Comparison of ENCODE assay signal across 10 mouse cellular contexts in genomic region chr12:84186536-84186935, GRCm38 (mm10). TPM values are rescaled to one million over a fixed set of nuclear protein-coding genes. Genes with fewer than 3 reads are reported as not detected.
A peak's percentile ranks its signal among the peaks of the same experiment; 100 is the strongest.
DNase-seq lines count a peak whose midpoint lies in the region; ATAC-seq and TF ChIP-seq lines count a peak whose summit lies in the region.
"Had no signal": no experiment of that assay in that cellular context is flagged by ENCODE, and none has a peak within 500 bp of the region (broad histone marks: within the 10 kb centered on the region; RNA-seq: fewer than 3 reads in every experiment).

No protein-coding gene starts in this region.

- H3K9ac ChIP-seq in limb, embryonic 15.5 days, result no peak overlapping the region
- no peak overlapping the region for H3K9ac ChIP-seq in ES-E14 (ENCODE audit: insufficient read depth, low read depth, low read length, poor library complexity, severe bottlenecking)
- H3K9ac ChIP-seq in hindbrain, embryonic 16.5 days (ENCODE audit: low read depth, low read length), result no peak overlapping the region
- H3K9ac ChIP-seq: liver, embryonic 15.5 days had no signal

- no peaks in the 10 kb centered on the region for H3K27me3 ChIP-seq in limb, embryonic 15.5 days
- H3K27me3 ChIP-seq in limb, embryonic 10.5 days (ENCODE audit: low read depth, poor library complexity, severe bottlenecking), result no peaks in the 10 kb centered on the region
- no peaks in the 10 kb centered on the region for H3K27me3 ChIP-seq in hindbrain, embryonic 16.5 days (replicated peaks; ENCODE audit: control insufficient read depth, insufficient read depth, low read length)
- H3K27me3 ChIP-seq: liver, embryonic 15.5 days had no signal

- H3K4me3 ChIP-seq in gastrocnemius, adult 2 months, result no peak overlapping the region
- no peak overlapping the region for H3K4me3 ChIP-seq in limb, embryonic 15.5 days
- no peak overlapping the region for H3K4me3 ChIP-seq in limb, embryonic 10.5 days
- H3K4me3 ChIP-seq in ES-E14 (ENCODE audit: insufficient read depth in 1 of 2, low read depth in 1 of 2, low read length in 2 of 2, poor library complexity in 1 of 2, severe bottlenecking in 1 of 2), result no peak overlapping the region
- H3K4me3 ChIP-seq in hindbrain, embryonic 16.5 days (ENCODE audit: low read length), result no peak overlapping the region
- H3K4me3 ChIP-seq: liver, embryonic 15.5 days had no signal

- no peak overlapping the region for H3K4me2 ChIP-seq in limb, embryonic 15.5 days
- no peak overlapping the region for H3K4me2 ChIP-seq in hindbrain, embryonic 16.5 days (ENCODE audit: low read length)
- H3K4me2 ChIP-seq: liver, embryonic 15.5 days had no signal

- TF ChIP-seq CTCF in gastrocnemius, adult 2 months (IDR thresholded peaks at IDR 0.05), result no peak

- no peaks in the 10 kb centered on the region for H3K36me3 ChIP-seq in limb, embryonic 15.5 days
- H3K36me3 ChIP-seq in limb, embryonic 10.5 days, result peaks cover 32% of the 10 kb centered on the region
- H3K36me3 ChIP-seq in ES-E14 (ENCODE audit: control insufficient read depth, insufficient read depth, low read length, poor library complexity, severe bottlenecking), result peaks cover 3% of the 10 kb centered on the region; the same call in 1 of the 2 replicates
- no peaks in the 10 kb centered on the region for H3K36me3 ChIP-seq in hindbrain, embryonic 16.5 days (ENCODE audit: control insufficient read depth, insufficient read depth, low read length)

- H3K4me1 ChIP-seq in limb, embryonic 15.5 days, result peaks cover 77% of the 10 kb centered on the region
- H3K4me1 ChIP-seq in limb, embryonic 10.5 days, result peaks cover 62% of the 10 kb centered on the region
- H3K4me1 ChIP-seq in ES-E14 (ENCODE audit: control insufficient read depth in 2 of 2, insufficient read depth in 2 of 2, low read length in 2 of 2, poor library complexity in 1 of 2), result peaks cover 12 to 43% of the 10 kb centered on the region in 2 experiments
- H3K4me1 ChIP-seq in hindbrain, embryonic 16.5 days (ENCODE audit: control insufficient read depth, insufficient read depth, low read depth, low read length), result peaks cover 45% of the 10 kb centered on the region

- DNase-seq in gastrocnemius, adult 2 months, result no peak
- no peak for DNase-seq in gastrocnemius, postnatal 14 days
- DNase-seq in limb, embryonic 10.5 days (ENCODE audit: low spot score), result no peak
- no peak for DNase-seq in ES-E14 (ENCODE audit: low read depth, low spot score)
- DNase-seq in embryo, embryonic 10.5 days (ENCODE audit: low spot score), result no peak
- DNase-seq in spleen, postnatal 10 days (ENCODE audit: low spot score in 2 of 2), result no peak
- DNase-seq: gastrocnemius, postnatal 10 days had no signal

- no peaks in the 10 kb centered on the region for H3K9me3 ChIP-seq in limb, embryonic 15.5 days
- no peaks in the 10 kb centered on the region for H3K9me3 ChIP-seq in limb, embryonic 10.5 days (replicated peaks)
- H3K9me3 ChIP-seq in ES-E14 (ENCODE audit: control insufficient read depth, insufficient read depth, low read depth, low read length), result no peaks in the 10 kb centered on the region
- H3K9me3 ChIP-seq in hindbrain, embryonic 16.5 days (ENCODE audit: control insufficient read depth, low read length), result no peaks in the 10 kb centered on the region
- H3K9me3 ChIP-seq: liver, embryonic 15.5 days had no signal

- H3K27ac ChIP-seq in gastrocnemius, adult 2 months, result peak overlapping the region; percentile 73
- H3K27ac ChIP-seq in limb, embryonic 15.5 days, result peak overlapping the region; percentile 75; the same call in 1 of the 2 replicates
- H3K27ac ChIP-seq in limb, embryonic 10.5 days, result no peak overlapping the region
- peak overlapping the region; percentile 9; the same call in 1 of the 2 replicates for H3K27ac ChIP-seq in ES-E14 (ENCODE audit: insufficient read depth, low read depth, low read length, poor library complexity, severe bottlenecking)
- peak overlapping the region; percentile 2; the same call in 1 of the 2 replicates for H3K27ac ChIP-seq in hindbrain, embryonic 16.5 days (ENCODE audit: low read depth, low read length)

- intact Hi-C loops in gastrocnemius, adult 2 months (cut with DNase I), result no loop called here
- intact Hi-C loops in gastrocnemius, postnatal 14 days (cut with DNase I; ENCODE audit: low total_unique reads), result no loop called here

- ATAC-seq in limb, embryonic 15.5 days (ENCODE audit: insufficient number of reproducible peaks, low FRiP score, low TSS enrichment, low read depth), result no peak
- ATAC-seq in hindbrain, embryonic 16.5 days, result no peak; the same call in 1 of the 2 replicates

- in situ Hi-C loops in ES-E14 (cut with MboI; ENCODE audit: low sequenced_read_pairs in 2 of 2, unreplicated experiment in 2 of 2), result no loop called here

- WGBS in limb, embryonic 15.5 days, result 81% methylated on average over 3 of the region's 3 CpGs
- 90% methylated on average over 3 of the region's 3 CpGs for WGBS in limb, embryonic 10.5 days
- 53% methylated on average over 3 of the region's 3 CpGs for WGBS in hindbrain, embryonic 16.5 days

TF ChIP-seq in ES-E14, 5 proteins besides CTCF, POLR2A, EP300 and RAD21:
- TF ChIP-seq ZC3H11A (IDR thresholded peaks at IDR 0.05; ENCODE audit: borderline replicate concordance, low read depth, low read length) (no peak), HCFC1 (IDR thresholded peaks at IDR 0.05; ENCODE audit: borderline replicate concordance, insufficient read depth, low read length) (no peak), CHD2 (IDR thresholded peaks at IDR 0.05; ENCODE audit: low read depth, low read length) (no peak), MAFK (IDR thresholded peaks at IDR 0.05; ENCODE audit: insufficient read depth, low read depth, low read length) (peak; percentile 46; the same call in 1 of the 2 replicates)

RNA-seq across cellular contexts. Expression of gene Elmsan1, which starts 32.1 kb away (rescaled TPM):
- 10 to 100 TPM; 10.2 to 11.9 TPM for total RNA-seq in gastrocnemius, adult 2 months (2021)
- 10 to 100 TPM; 10.8 to 11.2 TPM for total RNA-seq in gastrocnemius, postnatal 14 days (2021)
- 13.2 and 13.8 TPM in 2 replicates for polyA plus RNA-seq in limb, embryonic 15.5 days (2015; fragmentation: Nextera tagmentation; extraction: Ambion mirVana)
- 9.2 and 10.7 TPM in 2 replicates for polyA plus RNA-seq in limb, embryonic 10.5 days (2016; fragmentation: Nextera tagmentation; extraction: Ambion mirVana)
- total RNA-seq in ES-E14 (2012; rRNA removed), result 9.6 and 19.3 TPM in 2 replicates
- 3.1 and 4.3 TPM in 2 replicates for polyA plus RNA-seq in hindbrain, embryonic 16.5 days (2015; fragmentation: Nextera tagmentation; extraction: Ambion mirVana)

RNA-seq across cellular contexts. Expression of gene Pnma1, which starts 38.2 kb away (rescaled TPM):
- total RNA-seq in gastrocnemius, adult 2 months (2021), result under 1 TPM; 0.10 to 0.17 TPM
- total RNA-seq in gastrocnemius, postnatal 14 days (2021), result under 1 TPM; 0.23 to 0.24 TPM
- polyA plus RNA-seq in limb, embryonic 15.5 days (2015; fragmentation: Nextera tagmentation; extraction: Ambion mirVana), result 0.78 and 0.93 TPM in 2 replicates
- polyA plus RNA-seq in limb, embryonic 10.5 days (2016; fragmentation: Nextera tagmentation; extraction: Ambion mirVana), result 1.2 TPM in 2 replicates
- total RNA-seq in ES-E14 (2012; rRNA removed), result 0.80 and 1.5 TPM in 2 replicates
- 4.7 and 4.8 TPM in 2 replicates for polyA plus RNA-seq in hindbrain, embryonic 16.5 days (2015; fragmentation: Nextera tagmentation; extraction: Ambion mirVana)
